Mouse (Mus musculus): ENCODE measurements around the gene Bpifa6. TPM values are rescaled to one million over a fixed set of nuclear protein-coding genes. Genes with fewer than 3 reads are reported as not detected.
A peak's percentile ranks its signal among the peaks of the same experiment; 100 is the strongest.
"Not testable (repeated sequence)": the region's sequence is repeated elsewhere in the genome, so short reads cannot be mapped to it uniquely, and the experiment has no call there.

The Bpifa6 gene
- polyA plus RNA-seq, 1 experiment from 2014 or later, result not detected

DNA sequence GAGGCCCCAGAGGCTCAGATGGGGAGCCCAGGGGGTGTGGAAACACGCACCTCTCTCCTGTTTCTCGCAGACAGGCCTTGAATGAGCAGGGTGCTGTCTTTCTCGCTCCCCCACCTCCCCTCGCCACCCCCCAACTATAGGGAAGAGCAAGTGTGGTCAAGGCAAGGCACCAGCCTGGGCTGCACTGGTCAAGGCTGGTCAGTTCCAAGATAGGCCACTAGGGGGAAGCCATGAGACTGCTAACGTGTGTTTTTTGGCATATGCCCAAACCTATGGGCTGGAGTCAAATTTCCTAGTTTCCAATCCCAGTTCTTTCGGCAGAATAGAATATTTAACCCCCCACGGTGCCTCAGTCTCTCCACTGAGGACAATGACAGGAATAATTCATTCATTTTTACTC, 21.0 kb downstream of the Bpifa6 start:
- 6% methylated on average over 7 of the region's 7 CpGs for WGBS

DNA sequence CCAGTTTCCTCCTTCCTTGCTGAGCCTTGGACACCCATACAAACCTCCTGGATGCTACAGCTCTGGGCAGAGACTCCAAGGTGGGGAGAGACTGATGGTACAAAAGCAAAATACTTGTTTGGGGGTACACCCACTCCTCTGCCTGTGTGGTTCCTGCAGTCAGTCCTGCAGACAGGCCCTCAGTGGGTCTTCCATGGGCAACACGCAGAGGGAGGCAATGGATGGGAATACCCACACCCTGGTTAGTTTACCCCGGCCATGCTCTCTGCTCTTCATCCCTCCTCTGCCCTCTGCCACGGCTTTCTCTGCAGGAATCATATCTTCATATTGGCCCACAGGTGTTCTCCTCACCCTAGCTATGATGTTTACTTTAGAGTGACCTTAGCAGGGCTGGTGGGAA, 25.8 kb downstream of the Bpifa6 start:
- no peaks in the 10 kb centered on the region for H3K4me1 ChIP-seq
- no peak for ATAC-seq (ENCODE audit: low FRiP score, low read depth)
- WGBS, result 79% methylated on average over 3 of the region's 3 CpGs

More for the DNA sequence above, 21.0 kb downstream of the Bpifa6 start:
- H3K9me3 ChIP-seq, result no peaks in the 10 kb centered on the region
- H3K4me2 ChIP-seq (replicated peaks), result no peak overlapping the region
- no peak overlapping the region for H3K4me3 ChIP-seq
- no peak overlapping the region for H3K27ac ChIP-seq
- no peak overlapping the region for H3K9ac ChIP-seq
- peak; percentile 44; the same call in 1 of the 2 replicates for ATAC-seq (ENCODE audit: low FRiP score, low read depth)
- H3K36me3 ChIP-seq, result no peaks in the 10 kb centered on the region
- H3K4me1 ChIP-seq, result no peaks in the 10 kb centered on the region
- no peaks in the 10 kb centered on the region for H3K27me3 ChIP-seq (replicated peaks)

GRCm38 (mm10) chr2:154001056-154001455, 26.3 kb downstream of the Bpifa6 start:
- Histone ChIP-seq H3K27ac (no peak overlapping the region), H3K9me3 (no peaks in the 10 kb centered on the region), H3K4me2 (replicated peaks) (no peak overlapping the region), H3K4me3 (no peak overlapping the region), H3K9ac (no peak overlapping the region), H3K4me1 (no peaks in the 10 kb centered on the region), H3K27me3 (replicated peaks) (no peaks in the 10 kb centered on the region), H3K36me3 (no peaks in the 10 kb centered on the region)
- ATAC-seq (ENCODE audit: low FRiP score, low read depth), result no peak

More for the DNA sequence above, 25.8 kb downstream of the Bpifa6 start:
- no peak overlapping the region for H3K4me3 ChIP-seq
- no peaks in the 10 kb centered on the region for H3K9me3 ChIP-seq
- H3K4me2 ChIP-seq (replicated peaks), result no peak overlapping the region
- no peak overlapping the region for H3K9ac ChIP-seq
- no peak overlapping the region for H3K27ac ChIP-seq
- no peaks in the 10 kb centered on the region for H3K27me3 ChIP-seq (replicated peaks)
- H3K36me3 ChIP-seq, result no peaks in the 10 kb centered on the region

GRCm38 (mm10) chr2:154004456-154004855, 29.7 kb downstream of the Bpifa6 start:
- no peak overlapping the region for H3K9ac ChIP-seq
- H3K36me3 ChIP-seq, result no peaks in the 10 kb centered on the region
- no peak overlapping the region for H3K27ac ChIP-seq
- no peaks in the 10 kb centered on the region for H3K4me1 ChIP-seq
- H3K27me3 ChIP-seq (replicated peaks), result no peaks in the 10 kb centered on the region
- no peak for ATAC-seq (ENCODE audit: low FRiP score, low read depth)
- H3K9me3 ChIP-seq, result no peaks in the 10 kb centered on the region
- no peak overlapping the region for H3K4me2 ChIP-seq (replicated peaks)
- 37% methylated on average over 1 of the region's 1 CpGs for WGBS
- no peak overlapping the region for H3K4me3 ChIP-seq

DNA sequence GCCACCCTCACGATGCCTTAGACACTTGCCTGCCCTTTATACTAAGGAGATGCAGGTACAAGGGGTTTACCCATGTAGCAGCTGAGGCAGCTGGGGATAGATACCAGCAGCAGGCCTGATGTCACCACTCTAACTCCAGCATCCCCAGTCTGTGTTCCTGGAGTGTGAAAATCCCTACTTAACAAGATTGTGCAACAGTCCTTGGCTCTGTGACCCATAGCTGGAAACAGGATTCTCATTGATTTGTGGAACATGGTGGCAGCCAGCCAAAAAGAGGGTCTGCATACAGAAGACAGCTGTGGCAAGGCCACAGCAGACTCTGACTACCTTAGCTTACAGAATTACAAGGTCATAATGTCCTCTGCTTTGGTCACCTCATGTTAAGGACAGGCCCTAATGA, 30.3 kb downstream of the Bpifa6 start:
- H3K9ac ChIP-seq, result no peak overlapping the region
- H3K9me3 ChIP-seq, result no peaks in the 10 kb centered on the region
- ATAC-seq (ENCODE audit: low FRiP score, low read depth), result no peak
- H3K4me1 ChIP-seq, result no peaks in the 10 kb centered on the region
- H3K27ac ChIP-seq, result no peak overlapping the region
- H3K36me3 ChIP-seq, result no peaks in the 10 kb centered on the region
- no peak overlapping the region for H3K4me2 ChIP-seq (replicated peaks)
- 86% methylated on average over 1 of the region's 1 CpGs for WGBS
- no peaks in the 10 kb centered on the region for H3K27me3 ChIP-seq (replicated peaks)
- no peak overlapping the region for H3K4me3 ChIP-seq

- H3K27ac ChIP-seq, result no peak overlapping the region
- no peaks in the 10 kb centered on the region for H3K36me3 ChIP-seq
- H3K27me3 ChIP-seq (replicated peaks), result no peaks in the 10 kb centered on the region
- H3K4me3 ChIP-seq, result no peak overlapping the region
- H3K9ac ChIP-seq, result no peak overlapping the region
- no peak overlapping the region for H3K4me2 ChIP-seq (replicated peaks)
- WGBS, result 85% methylated on average over 4 of the region's 4 CpGs
- no peak for ATAC-seq (ENCODE audit: low FRiP score, low read depth)
- H3K4me1 ChIP-seq, result no peaks in the 10 kb centered on the region
- no peaks in the 10 kb centered on the region for H3K9me3 ChIP-seq
Measured at GRCm38 (mm10) chr2:154005734-154006133, 31.0 kb downstream of the Bpifa6 start.

- Histone ChIP-seq H3K4me1 (no peaks in the 10 kb centered on the region), H3K4me3 (no peak overlapping the region), H3K27me3 (replicated peaks) (no peaks in the 10 kb centered on the region), H3K9ac (no peak overlapping the region), H3K4me2 (replicated peaks) (no peak overlapping the region), H3K27ac (no peak overlapping the region), H3K36me3 (no peaks in the 10 kb centered on the region), H3K9me3 (no peaks in the 10 kb centered on the region)
- WGBS, result 87% methylated on average over 2 of the region's 2 CpGs
- no peak for ATAC-seq (ENCODE audit: low FRiP score, low read depth)
Measured at GRCm38 (mm10) chr2:154006331-154006730, 31.6 kb downstream of the Bpifa6 start.

DNA sequence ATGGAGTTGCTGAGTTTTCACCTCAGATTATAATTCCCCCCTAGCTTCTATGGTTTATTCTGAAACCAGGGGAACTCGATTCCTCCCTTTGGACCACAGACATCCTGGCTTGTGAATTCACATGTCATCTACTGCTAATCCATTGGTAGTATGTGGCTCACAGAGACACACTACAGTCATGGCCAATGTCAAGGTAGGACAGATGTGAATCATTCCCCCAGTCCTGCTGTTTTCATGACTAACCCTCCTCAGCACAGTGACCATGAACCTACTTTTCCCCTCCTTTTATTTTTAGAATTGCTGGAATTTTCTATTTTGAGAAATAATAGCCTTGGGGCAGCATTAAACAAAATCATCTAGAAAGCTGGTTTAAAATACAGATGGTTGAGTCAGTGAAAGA, 32.6 kb downstream of the Bpifa6 start:
- 70% methylated on average over 1 of the region's 1 CpGs for WGBS
- Histone ChIP-seq H3K4me1 (no peaks in the 10 kb centered on the region), H3K27me3 (replicated peaks) (no peaks in the 10 kb centered on the region), H3K27ac (no peak overlapping the region), H3K36me3 (no peaks in the 10 kb centered on the region), H3K9me3 (no peaks in the 10 kb centered on the region), H3K4me3 (no peak overlapping the region), H3K4me2 (replicated peaks) (no peak overlapping the region), H3K9ac (no peak overlapping the region)
- ATAC-seq (ENCODE audit: low FRiP score, low read depth), result no peak

- no peak for ATAC-seq (ENCODE audit: low FRiP score, low read depth)
- no peaks in the 10 kb centered on the region for H3K36me3 ChIP-seq
- WGBS, result 84% methylated on average over 3 of the region's 3 CpGs
Measured at GRCm38 (mm10) chr2:154007965-154008364, 33.2 kb downstream of the Bpifa6 start, which contains the start of gene Bpifa2. Gene Bpifa2 (plus strand): TSS chr2:154008265.

GRCm38 (mm10) chr2:154017990-154018389, 43.2 kb downstream of the Bpifa6 start:
- Histone ChIP-seq H3K36me3 (no peaks in the 10 kb centered on the region), H3K4me3 (no peak overlapping the region), H3K27ac (no peak overlapping the region), H3K4me1 (no peaks in the 10 kb centered on the region), H3K9me3 (no peaks in the 10 kb centered on the region), H3K27me3 (replicated peaks) (no peaks in the 10 kb centered on the region), H3K9ac (no peak overlapping the region), H3K4me2 (replicated peaks) (no peak overlapping the region)
- no peak for ATAC-seq (ENCODE audit: low FRiP score, low read depth)
- WGBS, result 92% methylated on average over 1 of the region's 1 CpGs

More at GRCm38 (mm10) chr2:154007965-154008364, 33.2 kb downstream of the Bpifa6 start, which contains the start of gene Bpifa2:
- H3K4me3 ChIP-seq, result no peak within 1 kb of the TSS
- no peak within 1 kb of the TSS for H3K9ac ChIP-seq
- H3K27ac ChIP-seq, result no peak within 1 kb of the TSS
- no peaks in the 10 kb centered on the region for H3K4me1 ChIP-seq
- no peaks in the 10 kb centered on the region for H3K27me3 ChIP-seq (replicated peaks)
- H3K9me3 ChIP-seq, result no peaks in the 10 kb centered on the region
- no peak within 1 kb of the TSS for H3K4me2 ChIP-seq (replicated peaks)

GRCm38 (mm10) chr2:154024676-154025075, 49.9 kb downstream of the Bpifa6 start:
- H3K36me3 ChIP-seq; H3K4me1 ChIP-seq; H3K27ac ChIP-seq; H3K4me3 ChIP-seq; H3K27me3 ChIP-seq (replicated peaks); ATAC-seq (ENCODE audit: low FRiP score, low read depth); H3K9me3 ChIP-seq; H3K4me2 ChIP-seq (replicated peaks); H3K9ac ChIP-seq: not testable (repeated sequence)
- WGBS, result 85% methylated on average over 4 of the region's 4 CpGs

- H3K36me3 ChIP-seq, result no peaks in the 10 kb centered on the region
- no peak overlapping the region for H3K4me2 ChIP-seq (replicated peaks)
- no peak overlapping the region for H3K27ac ChIP-seq
- no peak overlapping the region for H3K4me3 ChIP-seq
- no peak for ATAC-seq (ENCODE audit: low FRiP score, low read depth)
- H3K27me3 ChIP-seq (replicated peaks), result no peaks in the 10 kb centered on the region
- WGBS, result 56% methylated on average over 2 of the region's 2 CpGs
- H3K9me3 ChIP-seq, result no peaks in the 10 kb centered on the region
- no peak overlapping the region for H3K9ac ChIP-seq
- H3K4me1 ChIP-seq, result no peaks in the 10 kb centered on the region
Measured at GRCm38 (mm10) chr2:154038932-154039331, 64.2 kb downstream of the Bpifa6 start.

DNA sequence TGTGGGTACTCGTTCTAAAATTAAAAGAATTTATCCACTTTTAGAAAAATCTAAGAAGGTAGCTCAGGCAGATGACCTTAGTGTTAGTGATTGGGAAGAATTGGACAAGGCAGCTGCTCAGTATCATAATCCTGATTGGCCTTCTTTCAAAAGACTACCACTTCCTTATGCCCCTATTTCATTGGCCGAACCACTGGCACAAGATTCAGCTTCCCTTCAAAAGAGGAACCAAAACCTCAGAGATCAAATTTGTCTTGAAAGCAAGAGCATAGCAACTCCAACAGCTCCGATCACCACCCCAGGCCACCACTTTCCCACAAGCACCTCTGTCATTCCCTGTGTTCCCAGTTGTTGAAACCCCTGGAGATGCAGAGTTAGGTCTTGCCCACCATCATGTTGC, 70.0 kb downstream of the Bpifa6 start:
- Histone ChIP-seq H3K4me1 (no peaks in the 10 kb centered on the region), H3K9ac (no peak overlapping the region), H3K4me3 (no peak overlapping the region), H3K4me2 (replicated peaks) (no peak overlapping the region), H3K27ac (no peak overlapping the region), H3K9me3 (no peaks in the 10 kb centered on the region), H3K27me3 (replicated peaks) (no peaks in the 10 kb centered on the region), H3K36me3 (no peaks in the 10 kb centered on the region)
- 95% methylated on average over 3 of the region's 3 CpGs for WGBS
- no peak for ATAC-seq (ENCODE audit: low FRiP score, low read depth)
